Mouse (Mus musculus) forebrain, embryonic 15.5 days (tissue): ENCODE results near the gene Scrn3. TPM values are rescaled to one million over a fixed set of nuclear protein-coding genes. Genes with fewer than 3 reads are reported as not detected.

Experiments used
- ATAC-seq: fragments of 200-750 bp; cut with Nextera tagmentation; replicated peaks from 2 replicates; pipeline ENCODE4 v1.8.0; 2017; ENCODE audit warnings: mild to moderate bottlenecking, moderate TSS enrichment, moderate library complexity
- H3K27ac ChIP-seq: fragments of 300-500 bp; sonication (generic); replicated peaks from 2 replicates; pipeline ENCODE4 v1.5.1; 2015; ENCODE audit warnings: mild to moderate bottlenecking, inconsistent platforms
- H3K27me3 ChIP-seq: fragments of 300-500 bp; sonication (generic); 2 replicates; pipeline ENCODE4 v1.6.1; 2015; ENCODE audit warnings: inconsistent platforms
- H3K36me3 ChIP-seq: fragments of 300-500 bp; sonication (generic); 2 replicates; pipeline ENCODE4 v1.6.1; 2015; ENCODE audit warnings: mild to moderate bottlenecking, inconsistent platforms
- H3K4me1 ChIP-seq: fragments of 300-500 bp; sonication (generic); 2 replicates; pipeline ENCODE4 v1.6.1; 2015; ENCODE audit warnings: inconsistent platforms
- H3K4me2 ChIP-seq: fragments of 300-500 bp; sonication (generic); replicated peaks from 2 replicates; pipeline ENCODE4 v1.6.1; 2015; ENCODE audit warnings: mild to moderate bottlenecking, inconsistent platforms
- H3K4me3 ChIP-seq: fragments of 300-500 bp; sonication (generic); 2 replicates; pipeline ENCODE4 v1.5.1; 2015; ENCODE audit warnings: mild to moderate bottlenecking, inconsistent platforms
- H3K9ac ChIP-seq: fragments of 300-500 bp; sonication (generic); replicated peaks from 2 replicates; pipeline ENCODE4 v1.6.1; 2015; ENCODE audit warnings: mild to moderate bottlenecking, inconsistent platforms
- H3K9me3 ChIP-seq: fragments of 300-500 bp; sonication (generic); 2 replicates; pipeline ENCODE4 v1.6.1; 2016; ENCODE audit warnings: inconsistent platforms
- WGBS: fragments of 180-500 bp; shearing (Covaris S2); methylation state at CpG from one replicate; pipeline ENCODE4 v1.1.7; 2015; ENCODE audit warnings: mixed read lengths; 5-methylcytosine and 5-hydroxymethylcytosine counted together
- polyA plus RNA-seq: library from polyadenylated mRNA; unstranded; fragments of >200 nt; fragmentation: Nextera tagmentation; extraction: Ambion mirVana; gene quantifications from 2 replicates; pipeline ENCODE4 v1.2.1, GENCODE M21; 2015

Gene Scrn3
- polyA plus RNA-seq, 1 experiment from 2014 or later: 8.5 TPM

DNA sequence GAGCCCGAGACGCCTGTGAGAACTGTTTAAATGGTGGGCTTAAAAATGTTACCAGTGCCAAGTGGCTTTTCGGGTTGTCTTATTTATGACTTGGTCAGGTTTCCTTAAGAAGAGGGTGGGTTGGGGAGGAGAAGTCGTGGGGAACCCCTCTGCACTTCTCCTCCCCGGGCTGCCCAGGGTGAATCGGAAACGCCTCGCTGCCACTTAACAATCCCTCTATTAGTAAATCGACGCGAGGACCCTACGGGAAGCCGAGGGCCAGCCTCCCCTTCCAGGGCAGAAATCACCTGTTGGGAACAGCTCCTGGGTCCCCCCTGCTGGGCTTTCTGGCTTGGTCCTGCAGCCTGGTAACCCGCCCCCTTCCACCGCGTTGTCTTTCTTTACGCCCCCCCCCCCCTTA, 42.7 kb upstream of the Scrn3 start:
- no peak for ATAC-seq
- under 1% methylated on average over 17 of the region's 17 CpGs for WGBS
- H3K27me3 ChIP-seq: peaks cover 44% of the 10 kb centered on the region
- H3K4me2 ChIP-seq: peak overlapping the region; percentile 46
- H3K27ac ChIP-seq: peak overlapping the region; percentile 85
- no peaks in the 10 kb centered on the region for H3K9me3 ChIP-seq
- no peaks in the 10 kb centered on the region for H3K36me3 ChIP-seq
- peak overlapping the region; percentile 16; the same call in 1 of the 2 replicates for H3K4me3 ChIP-seq
- H3K4me1 ChIP-seq: peaks cover 56% of the 10 kb centered on the region
- 0 out of 2 replicates have a peak overlapping the region, but pooled peaks have one; percentile 2 for H3K9ac ChIP-seq

GRCm38 (mm10) chr2:73270071-73270592, 42.3 kb upstream of the Scrn3 start:
- no peak overlapping the region for H3K9ac ChIP-seq
- H3K27me3 ChIP-seq: peaks cover 40% of the 10 kb centered on the region
- ATAC-seq: no peak
- H3K27ac ChIP-seq: peak overlapping the region; percentile 85
- H3K36me3 ChIP-seq: no peaks in the 10 kb centered on the region
- 3% methylated on average over 14 of the region's 14 CpGs for WGBS
- H3K4me3 ChIP-seq: peak overlapping the region; percentile 51
- H3K4me2 ChIP-seq: peak overlapping the region; percentile 46
- peaks cover 54% of the 10 kb centered on the region for H3K4me1 ChIP-seq
- no peaks in the 10 kb centered on the region for H3K9me3 ChIP-seq

GRCm38 (mm10) chr2:73270593-73271458, 41.6 kb upstream of the Scrn3 start:
- ATAC-seq: no peak
- Histone ChIP-seq H3K9ac (no peak overlapping the region), H3K36me3 (no peaks in the 10 kb centered on the region), H3K27ac (peak overlapping the region; percentile 85), H3K27me3 (peaks cover 35% of the 10 kb centered on the region), H3K4me3 (peak overlapping the region; percentile 51), H3K4me1 (peaks cover 54% of the 10 kb centered on the region), H3K4me2 (peak overlapping the region; percentile 46), H3K9me3 (no peaks in the 10 kb centered on the region)
- under 1% methylated on average over 38 of the region's 38 CpGs for WGBS

GRCm38 (mm10) chr2:73271459-73272161, 40.8 kb upstream of the Scrn3 start, which contains the start of gene Sp9:
Gene Sp9, plus strand, starts transcription at chr2:73271925.
- Histone ChIP-seq H3K4me2 (peak within 1 kb of the TSS; percentile 46), H3K9me3 (no peaks in the 10 kb centered on the region), H3K27ac (peak within 1 kb of the TSS; percentile 85), H3K4me3 (peak within 1 kb of the TSS; percentile 51), H3K9ac (peak within 1 kb of the TSS; percentile 51), H3K36me3 (no peaks in the 10 kb centered on the region), H3K27me3 (peaks cover 28% of the 10 kb centered on the region), H3K4me1 (peaks cover 51% of the 10 kb centered on the region)
- peak; percentile 95 for ATAC-seq
- WGBS: under 1% methylated on average over 48 of the region's 48 CpGs

GRCm38 (mm10) chr2:73272351-73273248, 39.8 kb upstream of the Scrn3 start:
- H3K9ac ChIP-seq: peak overlapping the region; percentile 51
- peak overlapping the region; percentile 46 for H3K4me2 ChIP-seq
- under 1% methylated on average over 55 of the region's 55 CpGs for WGBS
- H3K4me1 ChIP-seq: peaks cover 57% of the 10 kb centered on the region
- peak overlapping the region; percentile 85 for H3K27ac ChIP-seq
- H3K27me3 ChIP-seq: peaks cover 28% of the 10 kb centered on the region
- no peaks in the 10 kb centered on the region for H3K36me3 ChIP-seq
- no peaks in the 10 kb centered on the region for H3K9me3 ChIP-seq
- no peak for ATAC-seq
- H3K4me3 ChIP-seq: peak overlapping the region; percentile 51

DNA sequence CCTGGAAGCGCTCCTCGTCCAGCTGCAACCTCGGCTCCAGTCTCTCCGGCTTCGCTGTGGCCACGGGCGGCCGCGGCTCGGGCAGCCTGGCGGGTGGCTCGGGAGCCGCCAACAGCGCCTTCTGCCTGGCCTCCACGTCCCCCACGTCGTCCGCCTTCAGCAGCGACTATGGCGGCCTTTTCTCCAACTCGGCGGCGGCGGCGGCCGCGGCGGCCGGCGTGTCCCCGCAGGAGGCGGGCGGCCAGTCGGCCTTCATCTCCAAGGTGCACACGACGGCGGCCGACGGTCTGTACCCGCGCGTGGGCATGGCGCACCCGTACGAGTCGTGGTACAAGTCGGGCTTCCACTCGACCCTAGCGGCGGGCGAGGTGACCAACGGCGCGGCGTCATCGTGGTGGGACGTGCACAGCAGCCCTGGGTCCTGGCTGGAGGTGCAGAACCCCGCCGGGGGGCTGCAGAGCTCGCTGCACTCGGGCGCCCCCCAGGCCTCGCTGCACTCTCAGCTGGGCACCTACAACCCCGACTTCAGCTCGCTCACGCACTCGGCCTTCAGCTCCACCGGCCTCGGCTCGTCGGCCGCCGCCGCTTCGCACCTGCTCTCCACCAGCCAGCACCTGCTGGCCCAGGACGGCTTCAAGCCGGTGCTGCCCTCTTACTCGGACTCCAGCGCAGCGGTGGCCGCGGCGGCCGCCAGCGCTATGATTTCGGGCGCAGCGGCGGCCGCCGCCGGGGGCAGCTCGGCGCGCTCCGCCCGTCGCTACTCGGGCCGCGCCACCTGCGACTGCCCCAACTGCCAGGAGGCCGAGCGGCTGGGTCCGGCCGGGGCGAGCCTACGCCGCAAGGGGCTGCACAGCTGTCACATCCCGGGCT, 38.9 kb upstream of the Scrn3 start:
- Histone ChIP-seq H3K27ac (peak overlapping the region; percentile 85), H3K4me1 (peaks cover 55% of the 10 kb centered on the region), H3K9ac (peak overlapping the region; percentile 51), H3K36me3 (no peaks in the 10 kb centered on the region), H3K9me3 (no peaks in the 10 kb centered on the region), H3K4me2 (peak overlapping the region; percentile 46), H3K4me3 (peak overlapping the region; percentile 51), H3K27me3 (peaks cover 27% of the 10 kb centered on the region)
- WGBS: under 1% methylated on average over 104 of the region's 110 CpGs
- ATAC-seq: 0 out of 2 replicates have a peak, but pooled peaks have one; percentile 11

GRCm38 (mm10) chr2:73274119-73274920, 38.1 kb upstream of the Scrn3 start:
- peak overlapping the region; percentile 51 for H3K4me3 ChIP-seq
- ATAC-seq: no peak
- H3K36me3 ChIP-seq: no peaks in the 10 kb centered on the region
- H3K9me3 ChIP-seq: no peaks in the 10 kb centered on the region
- peaks cover 62% of the 10 kb centered on the region for H3K4me1 ChIP-seq
- H3K9ac ChIP-seq: peak overlapping the region; percentile 51
- WGBS: under 1% methylated on average over 88 of the region's 88 CpGs
- peak overlapping the region; percentile 46 for H3K4me2 ChIP-seq
- H3K27me3 ChIP-seq: peaks cover 23% of the 10 kb centered on the region
- peak overlapping the region; percentile 85 for H3K27ac ChIP-seq

DNA sequence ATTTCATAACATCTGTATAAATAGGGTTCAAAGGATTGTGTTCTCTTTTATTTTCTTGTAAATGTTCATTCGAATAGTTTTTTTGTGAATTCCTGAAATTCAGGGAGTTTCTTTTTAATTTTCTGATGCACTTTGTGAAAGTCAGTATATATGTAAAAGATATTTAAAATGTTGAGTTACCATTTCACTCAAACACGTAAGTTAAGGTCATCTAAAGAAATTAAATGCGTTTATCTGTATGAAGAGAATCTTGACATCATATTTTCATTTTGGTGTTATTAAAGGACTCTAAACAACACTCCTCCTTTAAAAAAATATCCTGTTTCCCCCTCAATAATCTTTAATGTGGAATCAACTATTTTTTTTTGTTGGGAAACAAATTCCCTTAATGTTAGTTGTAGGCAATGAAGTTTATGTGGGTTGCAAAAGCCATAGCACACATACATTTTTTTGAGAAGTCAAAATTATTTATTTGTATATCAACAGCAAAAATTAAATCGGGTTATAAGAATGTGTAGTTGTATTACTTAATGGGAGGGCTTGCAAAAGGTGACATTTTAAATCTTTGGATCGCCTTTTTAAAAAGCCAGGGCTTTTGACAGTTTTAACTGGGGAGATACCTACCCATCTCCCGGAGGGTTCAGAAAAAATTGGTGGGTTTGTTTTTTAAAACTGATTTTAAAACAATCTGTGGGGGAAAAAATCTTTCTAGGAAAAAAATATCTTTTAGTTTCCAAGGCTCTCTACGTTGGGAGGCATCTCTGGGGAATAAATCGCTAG, 37.0 kb upstream of the Scrn3 start:
- H3K27me3 ChIP-seq: peaks cover 26% of the 10 kb centered on the region
- H3K9ac ChIP-seq: no peak overlapping the region
- H3K9me3 ChIP-seq: no peaks in the 10 kb centered on the region
- no peaks in the 10 kb centered on the region for H3K36me3 ChIP-seq
- H3K4me3 ChIP-seq: peak overlapping the region; percentile 51
- peak overlapping the region; percentile 85 for H3K27ac ChIP-seq
- H3K4me1 ChIP-seq: peaks cover 65% of the 10 kb centered on the region
- WGBS: 9% methylated on average over 8 of the region's 8 CpGs
- 0 out of 2 replicates have a peak overlapping the region, but pooled peaks have one; percentile 37 for H3K4me2 ChIP-seq
- ATAC-seq: no peak

GRCm38 (mm10) chr2:73276141-73276571, 36.2 kb upstream of the Scrn3 start:
- Histone ChIP-seq H3K9me3 (no peaks in the 10 kb centered on the region), H3K36me3 (no peaks in the 10 kb centered on the region), H3K4me3 (peak overlapping the region; percentile 35), H3K4me1 (peaks cover 67% of the 10 kb centered on the region), H3K9ac (peak overlapping the region; percentile 16; the same call in 1 of the 2 replicates), H3K4me2 (peak overlapping the region; percentile 37; the same call in 1 of the 2 replicates), H3K27ac (peak overlapping the region; percentile 85), H3K27me3 (peaks cover 28% of the 10 kb centered on the region)
- no peak for ATAC-seq
- under 1% methylated on average over 6 of the region's 6 CpGs for WGBS
